Mouse (Mus musculus): ENCODE data around the gene Naa40. TPM values are rescaled to one million over a fixed set of nuclear protein-coding genes. Genes with fewer than 3 reads are reported as not detected.

The Naa40 gene
- polyA plus RNA-seq, 1 experiment from 2014 or later = 67.6 TPM

DNA sequence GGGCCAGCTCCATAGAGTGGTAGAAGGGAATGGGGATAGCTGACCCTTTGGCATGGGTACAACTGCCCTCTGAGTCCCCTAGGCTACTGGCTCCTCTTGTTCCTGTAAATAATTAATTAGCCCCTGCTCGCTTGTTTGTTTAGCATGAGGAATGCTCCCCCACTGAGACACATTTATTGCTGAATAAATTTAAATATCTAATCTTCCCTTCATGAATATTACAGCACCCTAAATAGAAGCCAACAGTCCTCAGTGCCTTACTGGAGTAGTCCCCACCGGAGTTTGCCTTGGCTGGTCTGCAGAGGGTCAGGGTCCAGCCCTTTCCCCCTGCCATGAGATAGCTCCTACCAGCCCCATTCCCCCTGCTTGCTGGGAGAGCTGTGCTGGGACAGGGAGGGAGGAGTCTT, 48.4 kb downstream of the Naa40 start:
- Histone ChIP-seq H3K4me2 (replicated peaks) (no peak overlapping the region), H3K9me3 (ENCODE audit: control insufficient read depth, low read length) (no peaks in the 10 kb centered on the region), H3K4me1 (replicated peaks; ENCODE audit: control insufficient read depth, insufficient read depth, low read length) (no peaks in the 10 kb centered on the region), H3K27ac (no peak overlapping the region), H3K9ac (no peak overlapping the region), H3K27me3 (ENCODE audit: control insufficient read depth, insufficient read depth, low read length) (peaks cover 12% of the 10 kb centered on the region), H3K36me3 (replicated peaks; ENCODE audit: control insufficient read depth, insufficient read depth) (peaks cover 7% of the 10 kb centered on the region), H3K4me3 (replicated peaks; ENCODE audit: low read length) (no peak overlapping the region)
- DNase-seq (ENCODE audit: low spot score) = no peak
- 23% methylated on average over 2 of the region's 2 CpGs for WGBS
- ATAC-seq (ENCODE audit: low FRiP score) = no peak

DNA sequence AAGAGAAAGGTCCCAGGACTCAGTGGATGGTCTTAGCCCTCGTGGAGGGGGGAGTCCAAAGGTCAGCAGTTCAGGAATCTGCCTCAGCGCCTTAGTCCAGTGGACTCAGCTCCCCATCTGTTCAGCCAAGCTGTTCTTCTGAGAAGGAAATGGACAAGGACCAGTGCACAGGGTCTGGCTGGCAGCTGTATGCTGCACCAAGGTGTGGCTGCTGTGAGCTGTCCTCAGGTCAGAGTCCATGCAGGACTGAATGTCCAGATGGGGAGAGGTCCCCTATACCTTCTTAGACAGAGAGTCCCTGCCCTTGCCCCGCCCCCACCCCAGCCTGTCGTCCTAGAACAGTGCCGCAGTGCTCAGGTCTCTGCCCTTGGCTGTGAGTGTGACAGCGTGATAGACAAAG, 49.3 kb downstream of the Naa40 start:
- Histone ChIP-seq H3K4me1 (replicated peaks; ENCODE audit: control insufficient read depth, insufficient read depth, low read length) (no peaks in the 10 kb centered on the region), H3K36me3 (replicated peaks; ENCODE audit: control insufficient read depth, insufficient read depth) (no peaks in the 10 kb centered on the region), H3K9me3 (ENCODE audit: control insufficient read depth, low read length) (no peaks in the 10 kb centered on the region), H3K4me2 (replicated peaks) (no peak overlapping the region), H3K27ac (no peak overlapping the region), H3K4me3 (replicated peaks; ENCODE audit: low read length) (no peak overlapping the region), H3K27me3 (ENCODE audit: control insufficient read depth, insufficient read depth, low read length) (peaks cover 17% of the 10 kb centered on the region), H3K9ac (no peak overlapping the region)
- no peak for DNase-seq (ENCODE audit: low spot score)
- ATAC-seq (ENCODE audit: low FRiP score) = no peak
- WGBS = 44% methylated on average over 6 of the region's 6 CpGs

DNA sequence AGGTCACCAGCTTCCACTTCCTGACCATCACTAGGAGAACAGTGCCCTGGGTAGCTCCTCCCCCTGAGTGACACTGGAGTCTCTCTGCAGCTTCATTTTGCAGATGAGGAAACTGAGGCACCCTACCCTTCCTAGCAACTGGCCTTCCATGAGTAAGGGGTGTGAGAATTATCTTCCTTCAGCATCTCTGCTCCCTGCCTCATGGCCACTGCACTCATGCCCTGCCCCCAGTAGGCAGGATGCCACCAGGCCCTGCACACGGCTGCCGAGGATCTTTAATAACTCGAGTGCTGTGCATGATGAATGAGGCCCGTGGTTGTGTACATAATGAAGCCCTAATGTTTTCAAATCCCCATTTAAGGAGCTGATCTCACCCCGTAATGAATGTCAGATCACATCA, 50.0 kb downstream of the Naa40 start:
- ATAC-seq (ENCODE audit: low FRiP score) = no peak
- H3K4me3 ChIP-seq (replicated peaks; ENCODE audit: low read length) = no peak overlapping the region
- H3K9me3 ChIP-seq (ENCODE audit: control insufficient read depth, low read length) = no peaks in the 10 kb centered on the region
- H3K4me2 ChIP-seq (replicated peaks) = no peak overlapping the region
- WGBS = 41% methylated on average over 5 of the region's 5 CpGs
- no peak overlapping the region for H3K27ac ChIP-seq
- H3K27me3 ChIP-seq (ENCODE audit: control insufficient read depth, insufficient read depth, low read length) = peaks cover 18% of the 10 kb centered on the region
- no peak for DNase-seq (ENCODE audit: low spot score)
- H3K4me1 ChIP-seq (replicated peaks; ENCODE audit: control insufficient read depth, insufficient read depth, low read length) = peaks cover 4% of the 10 kb centered on the region
- H3K9ac ChIP-seq = no peak overlapping the region
- H3K36me3 ChIP-seq (replicated peaks; ENCODE audit: control insufficient read depth, insufficient read depth) = no peaks in the 10 kb centered on the region

DNA sequence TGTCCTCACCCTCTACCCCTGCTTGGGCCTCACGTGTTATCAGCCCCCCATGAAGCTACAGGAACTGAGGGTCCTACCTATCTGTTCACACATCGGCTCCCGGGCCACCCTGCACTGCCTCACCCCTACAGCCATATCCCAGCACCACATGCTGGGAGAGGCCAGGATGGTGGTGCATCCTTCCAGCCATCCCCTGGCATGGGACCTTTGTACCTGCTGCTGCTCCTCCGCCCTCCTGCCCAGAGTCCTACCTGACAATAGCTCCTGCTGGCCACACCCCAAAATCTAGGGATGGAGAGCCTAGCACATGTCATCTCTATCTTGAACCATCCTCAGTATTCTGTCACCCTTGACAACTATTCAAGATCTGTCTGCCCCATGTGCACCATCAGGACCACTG, 52.0 kb downstream of the Naa40 start:
- Histone ChIP-seq H3K9ac (no peak overlapping the region), H3K4me3 (replicated peaks; ENCODE audit: low read length) (no peak overlapping the region), H3K36me3 (replicated peaks; ENCODE audit: control insufficient read depth, insufficient read depth) (no peaks in the 10 kb centered on the region), H3K4me1 (replicated peaks; ENCODE audit: control insufficient read depth, insufficient read depth, low read length) (peaks cover 11% of the 10 kb centered on the region), H3K27me3 (ENCODE audit: control insufficient read depth, insufficient read depth, low read length) (peaks cover 30% of the 10 kb centered on the region), H3K9me3 (ENCODE audit: control insufficient read depth, low read length) (no peaks in the 10 kb centered on the region), H3K27ac (no peak overlapping the region), H3K4me2 (replicated peaks) (no peak overlapping the region)
- ATAC-seq (ENCODE audit: low FRiP score) (no peak), DNase-seq (ENCODE audit: low spot score) (no peak)
- WGBS = 82% methylated on average over 4 of the region's 4 CpGs

DNA sequence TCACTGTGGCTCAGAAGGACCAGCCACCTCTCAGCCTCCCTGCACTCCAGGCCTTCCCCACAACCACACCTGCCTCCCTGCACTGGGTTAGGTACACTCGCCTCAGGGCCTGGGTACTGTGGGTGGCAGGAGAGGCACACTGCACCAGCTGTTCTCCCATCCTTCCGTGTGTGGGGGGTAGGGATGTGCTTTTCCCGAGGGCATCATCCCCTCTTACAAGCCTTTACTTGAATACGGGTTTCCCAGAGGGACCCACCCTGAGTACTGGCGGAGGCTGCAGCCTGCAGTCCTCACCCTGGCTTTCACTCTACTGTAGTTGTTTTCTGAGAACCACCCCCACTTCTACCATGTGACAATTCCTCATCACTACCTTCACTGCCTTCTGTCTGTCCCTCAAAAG, 53.8 kb downstream of the Naa40 start:
- H3K27ac ChIP-seq = no peak overlapping the region
- H3K4me3 ChIP-seq (replicated peaks; ENCODE audit: low read length) = no peak overlapping the region
- peaks cover 28% of the 10 kb centered on the region for H3K4me1 ChIP-seq (replicated peaks; ENCODE audit: control insufficient read depth, insufficient read depth, low read length)
- H3K27me3 ChIP-seq (ENCODE audit: control insufficient read depth, insufficient read depth, low read length) = peaks cover 30% of the 10 kb centered on the region
- 50% methylated on average over 5 of the region's 5 CpGs for WGBS
- no peaks in the 10 kb centered on the region for H3K9me3 ChIP-seq (ENCODE audit: control insufficient read depth, low read length)
- DNase-seq (ENCODE audit: low spot score) = no peak
- no peaks in the 10 kb centered on the region for H3K36me3 ChIP-seq (replicated peaks; ENCODE audit: control insufficient read depth, insufficient read depth)
- H3K4me2 ChIP-seq (replicated peaks) = no peak overlapping the region
- no peak overlapping the region for H3K9ac ChIP-seq
- no peak for ATAC-seq (ENCODE audit: low FRiP score)

DNA sequence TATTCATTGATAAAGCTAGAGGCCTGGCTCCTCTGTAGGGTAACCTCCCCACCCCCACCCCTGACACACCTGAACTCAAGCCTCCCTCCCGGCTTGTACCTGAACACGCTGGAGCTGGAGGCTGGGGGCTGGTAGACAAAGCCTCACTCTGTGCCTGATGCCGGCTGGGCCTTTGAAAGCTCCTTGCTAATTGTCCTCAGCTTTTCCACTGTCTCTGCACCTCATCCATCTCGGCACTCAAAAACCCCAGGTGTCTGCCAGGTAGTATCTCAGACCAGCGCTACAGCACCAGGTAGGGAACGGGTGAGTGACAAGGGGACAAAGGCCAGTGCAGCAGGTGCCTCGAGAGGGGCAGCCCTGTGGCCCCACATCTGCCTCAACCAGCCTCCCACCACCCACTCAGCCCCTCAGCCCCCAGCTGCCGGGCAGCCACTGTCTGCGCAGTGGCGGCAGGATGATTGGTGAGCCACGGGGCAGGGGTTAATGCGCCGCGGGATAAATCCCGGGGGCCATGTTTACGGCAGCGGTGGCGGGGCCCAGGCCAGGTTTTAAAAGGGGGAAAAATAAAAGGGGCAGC, 55.2 kb downstream of the Naa40 start:
- Histone ChIP-seq H3K27ac (no peak overlapping the region), H3K4me1 (replicated peaks; ENCODE audit: control insufficient read depth, insufficient read depth, low read length) (peaks cover 34% of the 10 kb centered on the region), H3K4me3 (replicated peaks; ENCODE audit: low read length) (no peak overlapping the region), H3K27me3 (ENCODE audit: control insufficient read depth, insufficient read depth, low read length) (peaks cover 32% of the 10 kb centered on the region), H3K9me3 (ENCODE audit: control insufficient read depth, low read length) (no peaks in the 10 kb centered on the region), H3K4me2 (replicated peaks) (peak overlapping the region; percentile 26; the same call in 1 of the 2 replicates), H3K36me3 (replicated peaks; ENCODE audit: control insufficient read depth, insufficient read depth) (no peaks in the 10 kb centered on the region), H3K9ac (peak overlapping the region; percentile 38; the same call in 1 of the 2 replicates)
- WGBS = 4% methylated on average over 18 of the region's 18 CpGs
- DNase-seq (ENCODE audit: low spot score) (no peak), ATAC-seq (ENCODE audit: low FRiP score) (no peak)

DNA sequence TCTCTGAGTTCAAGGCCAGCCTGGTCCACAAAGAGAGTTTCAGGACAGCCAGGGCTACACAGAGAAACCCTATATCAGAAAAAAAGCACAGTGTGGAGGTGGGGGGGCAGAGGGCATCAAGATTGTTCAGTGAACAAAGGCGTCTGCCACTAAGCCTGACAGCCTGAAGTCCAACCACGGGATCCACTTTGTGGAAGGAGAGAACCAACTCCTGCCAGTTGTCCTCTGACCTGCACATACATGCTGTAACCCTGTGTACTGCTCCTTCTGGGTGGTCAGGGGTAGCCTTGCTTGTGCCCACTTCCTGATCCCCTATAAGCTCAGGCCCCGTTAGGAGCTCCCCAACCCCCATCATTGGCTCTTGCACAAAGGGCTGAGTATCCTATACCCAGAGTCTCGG, 55.9 kb downstream of the Naa40 start:
- DNase-seq (ENCODE audit: low spot score) (no peak), ATAC-seq (ENCODE audit: low FRiP score) (no peak)
- no peak overlapping the region for H3K4me3 ChIP-seq (replicated peaks; ENCODE audit: low read length)
- H3K27ac ChIP-seq = no peak overlapping the region
- no peak overlapping the region for H3K4me2 ChIP-seq (replicated peaks)
- H3K9me3 ChIP-seq (ENCODE audit: control insufficient read depth, low read length) = no peaks in the 10 kb centered on the region
- peaks cover 34% of the 10 kb centered on the region for H3K4me1 ChIP-seq (replicated peaks; ENCODE audit: control insufficient read depth, insufficient read depth, low read length)
- 43% methylated on average over 4 of the region's 4 CpGs for WGBS
- H3K9ac ChIP-seq = 0 out of 2 replicates have a peak overlapping the region, but pooled peaks have one; percentile 38
- H3K27me3 ChIP-seq (ENCODE audit: control insufficient read depth, insufficient read depth, low read length) = peaks cover 32% of the 10 kb centered on the region
- H3K36me3 ChIP-seq (replicated peaks; ENCODE audit: control insufficient read depth, insufficient read depth) = no peaks in the 10 kb centered on the region

DNA sequence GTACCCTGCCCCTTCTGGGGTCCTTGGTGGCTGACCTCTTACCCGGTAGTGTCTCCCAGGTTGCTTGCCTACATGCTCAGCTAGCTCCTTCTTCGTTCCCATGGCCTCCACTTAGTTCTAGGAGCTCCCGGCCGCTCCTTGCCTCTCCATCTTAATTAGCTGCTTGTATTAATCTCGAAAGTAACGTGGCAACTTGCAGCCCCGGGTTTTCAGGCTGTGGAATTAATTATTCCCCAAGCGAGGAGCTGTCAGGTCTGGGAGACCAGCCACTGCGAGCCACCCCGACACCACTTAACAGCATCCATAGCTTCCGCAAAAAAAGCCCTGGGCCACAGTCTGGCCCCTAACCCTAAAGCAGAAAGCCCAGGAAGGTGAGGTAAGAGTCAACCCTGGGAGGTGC, 57.6 kb downstream of the Naa40 start:
- 23% methylated on average over 11 of the region's 11 CpGs for WGBS
- peaks cover 27% of the 10 kb centered on the region for H3K27me3 ChIP-seq (ENCODE audit: control insufficient read depth, insufficient read depth, low read length)
- H3K4me3 ChIP-seq (replicated peaks; ENCODE audit: low read length) = no peak overlapping the region

DNA sequence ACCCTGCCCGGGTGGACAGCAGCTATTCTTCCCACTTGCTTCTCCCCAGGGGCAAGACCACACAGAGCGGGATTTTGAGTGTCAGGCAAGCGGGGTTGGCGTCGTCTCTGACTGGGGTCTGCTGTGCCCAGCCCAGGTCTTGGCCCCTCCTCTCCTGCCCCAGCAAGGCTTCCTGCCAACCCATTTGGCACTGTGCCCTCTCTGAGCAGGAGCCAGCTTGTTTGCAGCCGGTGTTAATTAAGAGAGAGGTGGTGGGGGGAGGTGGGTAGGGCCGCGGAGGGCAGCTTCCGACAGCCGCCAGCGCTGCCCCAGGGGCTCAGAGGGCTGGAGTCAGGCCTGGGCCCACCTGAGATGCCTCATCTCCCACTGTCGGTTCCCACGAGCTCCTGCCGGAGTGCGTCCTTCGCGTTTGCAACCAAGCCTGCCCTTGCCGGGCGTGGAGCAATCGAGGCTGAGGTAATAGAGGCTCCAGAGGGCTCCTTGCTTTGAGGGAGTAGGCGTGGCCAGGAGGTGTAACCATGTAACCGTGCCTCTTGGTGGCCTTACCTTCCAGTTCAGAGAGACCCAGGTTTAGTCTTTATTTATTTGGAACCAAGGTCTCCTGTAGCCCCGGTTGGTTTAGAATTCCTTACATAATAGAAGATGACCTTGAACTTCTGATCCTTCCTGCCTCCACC, 58.6 kb downstream of the Naa40 start:
- no peak overlapping the region for H3K9ac ChIP-seq
- no peak overlapping the region for H3K4me3 ChIP-seq (replicated peaks; ENCODE audit: low read length)
- H3K4me1 ChIP-seq (replicated peaks; ENCODE audit: control insufficient read depth, insufficient read depth, low read length) = peaks cover 34% of the 10 kb centered on the region
- no peaks in the 10 kb centered on the region for H3K9me3 ChIP-seq (ENCODE audit: control insufficient read depth, low read length)
- peaks cover 19% of the 10 kb centered on the region; the same call in 1 of the 2 replicates for H3K27me3 ChIP-seq (ENCODE audit: control insufficient read depth, insufficient read depth, low read length)
- peak overlapping the region; percentile 6; the same call in 1 of the 2 replicates for H3K4me2 ChIP-seq (replicated peaks)
- H3K36me3 ChIP-seq (replicated peaks; ENCODE audit: control insufficient read depth, insufficient read depth) = no peaks in the 10 kb centered on the region
- WGBS = 6% methylated on average over 23 of the region's 23 CpGs
- DNase-seq (ENCODE audit: low spot score) (peak; percentile 89), ATAC-seq (ENCODE audit: low FRiP score) (peak; percentile 71)
- no peak overlapping the region for H3K27ac ChIP-seq

More for the DNA sequence above, 57.6 kb downstream of the Naa40 start:
- no peaks in the 10 kb centered on the region for H3K9me3 ChIP-seq (ENCODE audit: control insufficient read depth, low read length)
- no peak overlapping the region for H3K27ac ChIP-seq
- H3K4me2 ChIP-seq (replicated peaks) = no peak overlapping the region
- H3K4me1 ChIP-seq (replicated peaks; ENCODE audit: control insufficient read depth, insufficient read depth, low read length) = peaks cover 34% of the 10 kb centered on the region
- no peak for DNase-seq (ENCODE audit: low spot score)
- ATAC-seq (ENCODE audit: low FRiP score) = no peak
- no peaks in the 10 kb centered on the region for H3K36me3 ChIP-seq (replicated peaks; ENCODE audit: control insufficient read depth, insufficient read depth)
- H3K9ac ChIP-seq = no peak overlapping the region

Data from hindbrain, embryonic 14.5 days (tissue).